Mouse (Mus musculus): ENCODE measurements around the gene Dqx1. TPM values are rescaled to one million over a fixed set of nuclear protein-coding genes. Genes with fewer than 3 reads are reported as not detected.

The Dqx1 gene
- polyA plus RNA-seq, 1 experiment: 0.15 TPM

DNA sequence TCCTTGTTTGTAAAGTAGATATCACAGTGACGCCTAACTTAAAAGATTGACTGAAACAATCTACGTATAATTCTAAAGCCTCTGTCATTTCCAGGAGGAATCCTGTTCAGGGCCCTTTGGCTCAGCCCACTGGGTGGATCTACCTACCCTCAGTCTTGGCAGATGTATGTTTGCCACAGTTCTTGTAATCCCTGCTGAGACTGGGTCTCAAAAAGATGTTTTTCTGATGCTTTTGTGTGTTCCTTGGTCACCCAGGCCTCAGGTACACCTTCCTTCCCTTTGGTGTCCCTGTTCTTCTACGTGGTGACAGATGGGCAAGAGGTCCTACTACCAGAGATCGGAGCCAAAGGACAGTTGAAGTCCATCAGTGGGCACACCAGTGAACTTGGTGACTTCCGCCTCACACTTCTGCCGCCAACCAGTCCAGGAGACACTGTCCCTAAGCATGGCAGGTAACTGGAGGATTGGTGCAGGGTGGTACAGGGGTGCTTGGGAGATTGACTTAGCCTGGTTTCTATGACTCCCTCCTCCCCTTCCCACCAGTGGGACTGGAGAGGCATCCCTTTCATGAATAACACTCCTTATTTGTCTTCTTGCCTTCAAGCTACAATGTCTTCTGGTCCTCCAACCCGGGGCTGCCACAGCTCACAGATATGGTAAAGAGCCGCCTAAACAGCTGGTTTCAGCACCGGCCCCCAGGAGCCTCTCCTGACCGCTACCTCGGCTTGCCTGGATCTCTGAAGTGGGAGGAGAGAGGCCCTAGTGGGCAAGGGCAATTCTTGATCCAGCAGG, 58.9 kb downstream of the Dqx1 start:
- peak overlapping the region; percentile 86 for H3K4me3 ChIP-seq (ENCODE audit: insufficient read depth, poor library complexity, severe bottlenecking)
- TF ChIP-seq FOSL1 (IDR thresholded peaks at IDR 0.05; ENCODE audit: insufficient read depth, low read length, poor library complexity, severe bottlenecking) (no peak), MYOD1 (IDR thresholded peaks at IDR 0.05; ENCODE audit: control insufficient read depth, insufficient read length, low read depth) (no peak), MYOG (IDR thresholded peaks at IDR 0.05; ENCODE audit: control insufficient read depth, extremely low read depth, insufficient read length) (no peak), CEBPB (IDR thresholded peaks at IDR 0.05; ENCODE audit: low read depth) (no peak), USF1 (IDR thresholded peaks at IDR 0.05; ENCODE audit: low read depth) (no peak), MAX (IDR thresholded peaks at IDR 0.05) (no peak), CTCF (IDR thresholded peaks at IDR 0.05; ENCODE audit: control insufficient read depth, insufficient read depth, insufficient read length) (no peak)
- peaks cover 62% of the 10 kb centered on the region for H3K79me2 ChIP-seq (ENCODE audit: control insufficient read depth, insufficient read depth)
- H3K27me3 ChIP-seq (ENCODE audit: control insufficient read depth, insufficient read depth, insufficient read length): no peaks in the 10 kb centered on the region
- H3ac ChIP-seq (ENCODE audit: control insufficient read depth, insufficient read length, low read depth): peak overlapping the region; percentile 92
- H3K36me3 ChIP-seq (ENCODE audit: control insufficient read depth, insufficient read depth): peaks cover 29% of the 10 kb centered on the region
- H3K79me3 ChIP-seq (ENCODE audit: low read depth): peaks cover 24% of the 10 kb centered on the region

Small RNA genes lying within 50 kb of the gene (microRNA-seq; reads per million reads assigned to microRNA genes)
- gene Mir3470a (ENCODE audit: borderline microRNAs expressed) (not detected), gene Mir7040 (ENCODE audit: borderline microRNAs expressed) (0.76 reads per million, percentile 16 among the genes with 10 or more reads in this experiment)

Other genes starting within 250 kb of the Dqx1 start
- gene Sema4f, start 118.1 kb upstream of the Dqx1 start, polyA plus RNA-seq (2012; fragmentation: generic; extraction: Trizol): 0.23 TPM
- 2.4 TPM for gene M1ap, start 110.9 kb upstream of the Dqx1 start, polyA plus RNA-seq (2012; fragmentation: generic; extraction: Trizol)
- gene Dok1, start 24.4 kb upstream of the Dqx1 start, polyA plus RNA-seq (2012; fragmentation: generic; extraction: Trizol): 80.8 TPM
- 23.0 TPM for gene Loxl3, start 23.7 kb upstream of the Dqx1 start, polyA plus RNA-seq (2012; fragmentation: generic; extraction: Trizol)
- gene Aup1, start 3.3 kb upstream of the Dqx1 start, polyA plus RNA-seq (2012; fragmentation: generic; extraction: Trizol): 166 TPM
- 119 TPM for gene Htra2, start 2.6 kb upstream of the Dqx1 start, polyA plus RNA-seq (2012; fragmentation: generic; extraction: Trizol)
- gene Tlx2, start 12.4 kb downstream of the Dqx1 start, polyA plus RNA-seq (2012; fragmentation: generic; extraction: Trizol): 0.19 TPM
- gene Pcgf1, start 20.0 kb downstream of the Dqx1 start, polyA plus RNA-seq (2012; fragmentation: generic; extraction: Trizol): 9.5 TPM
- gene Lbx2, start 28.5 kb downstream of the Dqx1 start, polyA plus RNA-seq (2012; fragmentation: generic; extraction: Trizol): 0.11 TPM
- gene Ccdc142, start 43.8 kb downstream of the Dqx1 start, polyA plus RNA-seq (2012; fragmentation: generic; extraction: Trizol): 0.75 TPM
- 0.98 TPM for gene Gm42688, start 43.8 kb downstream of the Dqx1 start, polyA plus RNA-seq (2012; fragmentation: generic; extraction: Trizol)
- gene Mrpl53, start 51.2 kb downstream of the Dqx1 start, polyA plus RNA-seq (2012; fragmentation: generic; extraction: Trizol): 145 TPM
- gene Mogs, start 57.7 kb downstream of the Dqx1 start, polyA plus RNA-seq (2012; fragmentation: generic; extraction: Trizol): 32.5 TPM
- 82.4 TPM for gene Wbp1, start 63.7 kb downstream of the Dqx1 start, polyA plus RNA-seq (2012; fragmentation: generic; extraction: Trizol)
- 33.6 TPM for gene Ino80b, start 67.6 kb downstream of the Dqx1 start, polyA plus RNA-seq (2012; fragmentation: generic; extraction: Trizol)
- gene Rtkn, start 77.6 kb downstream of the Dqx1 start, polyA plus RNA-seq (2012; fragmentation: generic; extraction: Trizol): 42.1 TPM
- 9.5 TPM for gene Wdr54, start 98.6 kb downstream of the Dqx1 start, polyA plus RNA-seq (2012; fragmentation: generic; extraction: Trizol)
- 1.1 TPM for gene 1700003E16Rik, start 98.6 kb downstream of the Dqx1 start, polyA plus RNA-seq (2012; fragmentation: generic; extraction: Trizol)
- gene Dctn1, start 108.1 kb downstream of the Dqx1 start, polyA plus RNA-seq (2012; fragmentation: generic; extraction: Trizol): 83.0 TPM
- gene Slc4a5, start 162.0 kb downstream of the Dqx1 start, polyA plus RNA-seq (2012; fragmentation: generic; extraction: Trizol): 0.04 TPM

Measured in C2C12 (cell line).